Mouse (Mus musculus) CH12F3 (cell line): ENCODE results near the gene Lrrc28.

ENCODE experiments used
- in situ Hi-C: fragments of 300-500 bp; cut with MboI; formaldehyde crosslinking; loops from 2 replicates; pipeline ENCODE4 v1.14.3; 2020; ENCODE audit warnings: low sequenced_read_pairs

Gene Lrrc28

GRCm38 (mm10) chr7:67646131-67646530 lies 1.1 kb upstream of the Lrrc28 start:
- in situ Hi-C loops, result loop anchor here (25.0 kb wide), 1 partner anchor 834 kb away; no protein-coding TSS in a partner anchor

- in situ Hi-C loops, result loop anchor here (25.0 kb wide), 1 partner anchor 833 kb away; no protein-coding TSS in a partner anchor
Measured at GRCm38 (mm10) chr7:67645681-67646014, 580 bp upstream of the Lrrc28 start.

GRCm38 (mm10) chr7:67644291-67644690 lies 777 bp downstream of the Lrrc28 start:
- in situ Hi-C loops, result loop anchor here (25.0 kb wide), 1 partner anchor 832 kb away; no protein-coding TSS in a partner anchor

GRCm38 (mm10) chr7:67642955-67643354 lies 2.1 kb downstream of the Lrrc28 start:
- in situ Hi-C loops, result loop anchor here (25.0 kb wide), 1 partner anchor 831 kb away; no protein-coding TSS in a partner anchor

DNA sequence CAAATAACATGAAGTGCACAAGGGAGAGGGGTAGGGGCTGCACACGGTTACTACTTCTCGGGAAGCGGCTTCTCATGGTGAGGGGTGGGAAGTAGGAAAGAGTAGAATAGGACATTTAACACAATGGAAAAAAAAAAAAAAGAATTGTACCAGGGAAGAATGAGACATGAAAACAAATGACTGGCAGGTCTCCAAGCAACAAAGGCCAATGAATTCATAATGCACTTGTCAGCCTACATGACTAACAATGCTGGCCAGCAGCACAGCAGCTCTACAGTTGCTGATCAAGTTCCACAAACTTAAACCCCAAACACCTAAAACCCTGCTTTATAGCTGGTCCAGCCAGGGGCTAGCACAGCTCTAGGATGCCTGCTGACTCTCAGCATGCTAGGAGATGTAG lies 6.1 kb downstream of the Lrrc28 start:
- in situ Hi-C loops, result loop anchor here (25.0 kb wide), 1 partner anchor 827 kb away; no protein-coding TSS in a partner anchor

- in situ Hi-C loops, result loop anchor here (25.0 kb wide), 1 partner anchor 824 kb away; no protein-coding TSS in a partner anchor
Measured at GRCm38 (mm10) chr7:67636161-67636560, 8.9 kb downstream of the Lrrc28 start.

GRCm38 (mm10) chr7:67634210-67634609 lies 10.9 kb downstream of the Lrrc28 start:
- in situ Hi-C loops, result loop anchor here (25.0 kb wide), 1 partner anchor 822 kb away; no protein-coding TSS in a partner anchor

DNA sequence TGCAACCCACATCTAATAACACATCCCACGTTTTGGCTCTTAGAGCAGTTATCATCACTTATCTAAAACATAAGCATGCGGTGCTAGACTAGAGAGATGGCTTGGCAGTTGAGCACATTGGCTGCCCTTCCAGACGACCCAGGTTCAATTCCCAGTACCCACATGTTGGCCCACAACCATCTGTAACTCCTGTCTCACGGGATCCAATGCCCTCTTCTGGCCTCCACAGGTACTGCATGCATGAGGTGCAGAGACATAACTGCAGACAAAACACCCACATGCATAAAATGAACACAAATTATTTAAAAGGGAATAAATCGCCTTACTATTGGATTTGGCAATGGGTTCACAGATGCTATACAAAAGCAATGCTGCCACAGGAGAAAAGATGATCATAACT lies 12.7 kb downstream of the Lrrc28 start:
- in situ Hi-C loops, result loop anchor here (25.0 kb wide), 1 partner anchor 820 kb away; no protein-coding TSS in a partner anchor

DNA sequence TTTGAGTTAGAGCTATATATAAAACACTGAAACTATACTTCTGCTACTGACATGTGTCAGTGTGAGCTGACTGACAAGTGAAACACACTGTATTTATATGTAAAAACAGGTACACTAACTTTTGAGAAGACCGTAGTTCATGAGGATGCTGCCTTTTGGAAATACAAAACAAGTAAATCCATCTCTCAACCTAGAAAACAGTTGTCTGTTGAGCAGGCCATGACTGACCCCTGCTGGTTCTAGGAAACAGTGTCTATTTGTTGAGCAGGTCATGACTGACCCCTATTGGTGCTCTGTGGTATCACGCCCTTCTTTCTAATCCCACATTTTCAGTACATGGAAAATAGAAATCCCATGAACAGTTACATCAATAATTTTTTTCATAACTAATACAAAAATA lies 14.3 kb downstream of the Lrrc28 start:
- in situ Hi-C loops, result loop anchor here (25.0 kb wide), 1 partner anchor 819 kb away; no protein-coding TSS in a partner anchor

DNA sequence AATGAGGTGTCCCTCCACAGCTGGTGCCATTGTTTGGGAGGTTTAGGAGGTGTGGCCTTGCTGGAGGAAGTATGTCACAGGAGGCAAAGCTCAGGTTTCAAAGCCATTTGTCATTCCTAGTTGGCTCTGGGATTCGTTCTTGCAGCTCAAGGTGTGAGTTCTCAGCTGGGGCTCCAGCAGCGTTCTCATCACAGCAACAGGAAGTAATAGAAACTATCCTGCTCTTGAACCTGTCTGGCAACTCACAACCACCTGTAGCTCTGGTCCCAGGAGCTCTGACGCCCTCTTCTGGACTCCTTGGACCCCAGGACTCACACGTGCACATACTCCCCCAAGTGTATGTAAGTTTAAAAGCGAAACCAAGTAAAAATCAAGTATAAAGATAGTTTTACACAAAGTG lies 15.4 kb downstream of the Lrrc28 start:
- in situ Hi-C loops, result loop anchor here (25.0 kb wide), 1 partner anchor 817 kb away; no protein-coding TSS in a partner anchor

DNA sequence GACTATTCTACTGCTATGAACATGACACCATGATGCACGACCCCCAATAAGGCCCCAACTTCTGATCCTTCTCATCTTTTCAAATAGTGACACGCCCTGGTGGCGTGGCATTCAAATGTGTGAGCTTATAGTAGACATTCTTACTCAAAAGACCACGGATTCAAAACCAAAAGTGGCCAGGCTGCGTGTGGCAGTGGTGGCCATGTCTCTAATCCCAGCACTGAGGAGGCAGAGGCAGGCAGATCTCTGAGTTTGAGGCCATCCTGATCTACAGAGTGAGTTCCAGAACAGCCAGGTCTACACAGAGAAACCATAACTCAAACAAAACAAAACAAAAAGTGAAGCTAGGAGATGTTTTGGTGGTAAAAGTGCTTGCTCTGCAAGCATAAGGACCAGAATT lies 18.4 kb downstream of the Lrrc28 start:
- in situ Hi-C loops, result loop anchor here (25.0 kb wide), 1 partner anchor 814 kb away; no protein-coding TSS in a partner anchor

GRCm38 (mm10) chr7:67622151-67622550 lies 22.9 kb downstream of the Lrrc28 start:
- in situ Hi-C loops, result loop anchor here (5.0 kb wide), 1 partner anchor 385 kb away; no protein-coding TSS in a partner anchor

DNA sequence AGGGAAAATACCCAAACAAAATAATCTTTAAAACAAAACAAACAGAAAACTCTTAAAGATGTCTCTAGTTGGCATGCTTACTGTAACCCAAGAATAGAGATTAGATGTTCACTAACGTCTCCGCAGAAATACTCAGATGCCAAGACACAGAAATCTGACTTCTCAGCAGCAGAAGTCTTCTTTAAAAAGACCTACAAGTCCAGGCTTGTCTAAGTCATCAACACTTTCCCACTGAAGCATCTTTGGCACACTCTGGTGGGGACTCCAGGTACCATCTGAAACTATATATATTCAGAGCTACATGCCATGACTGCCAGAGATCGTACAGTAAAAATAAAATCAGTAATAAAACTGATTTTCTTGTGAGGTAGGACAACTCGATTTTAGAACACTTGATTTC lies 25.2 kb downstream of the Lrrc28 start:
- in situ Hi-C loops, result loop anchor here (5.0 kb wide), 1 partner anchor 383 kb away; no protein-coding TSS in a partner anchor

DNA sequence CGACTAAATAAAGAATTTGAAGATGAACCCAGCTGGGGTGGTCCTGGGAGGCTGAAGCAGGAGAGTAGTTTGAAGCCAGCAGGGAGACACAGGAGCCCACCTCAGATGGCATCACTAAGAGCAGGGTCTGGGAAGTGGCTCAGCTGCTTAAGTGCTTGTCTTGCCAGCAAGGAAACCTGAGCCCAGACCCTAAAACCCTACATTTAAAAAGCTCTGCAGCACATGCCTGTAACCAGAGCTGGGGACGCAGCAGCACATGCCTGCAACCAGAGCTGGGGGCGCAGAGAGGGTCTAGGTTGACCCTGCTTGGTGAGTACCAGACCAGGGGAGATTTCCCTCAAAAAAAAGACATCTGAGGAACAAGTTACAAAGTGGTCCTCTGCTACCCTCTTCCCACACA lies 26.8 kb downstream of the Lrrc28 start:
- in situ Hi-C loops, result no loop called here

DNA sequence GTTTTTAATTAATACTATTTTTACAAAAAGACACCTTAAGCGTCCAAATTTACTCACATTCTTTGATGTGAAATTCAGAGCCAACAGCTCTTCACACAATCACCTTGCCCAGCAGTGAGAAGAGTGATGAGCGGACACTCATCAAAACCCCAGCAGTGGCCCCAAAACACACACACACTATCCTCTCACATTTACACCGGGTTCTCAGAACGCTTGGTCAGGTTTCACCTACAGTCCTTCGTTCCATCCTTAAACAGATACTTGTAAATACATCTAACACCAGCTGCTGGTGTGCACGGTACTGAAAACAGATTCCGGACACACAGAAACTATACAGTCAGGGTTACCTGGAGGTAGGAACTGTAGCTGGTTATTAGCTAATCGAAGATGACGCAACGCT lies 27.4 kb downstream of the Lrrc28 start:
- in situ Hi-C loops, result no loop called here

GRCm38 (mm10) chr7:67616890-67617289 lies 28.2 kb downstream of the Lrrc28 start:
- in situ Hi-C loops, result no loop called here

GRCm38 (mm10) chr7:67614464-67614861 lies 30.6 kb downstream of the Lrrc28 start:
- in situ Hi-C loops, result no loop called here

- in situ Hi-C loops, result no loop called here
Measured at GRCm38 (mm10) chr7:67613795-67614463, 31.1 kb downstream of the Lrrc28 start.

DNA sequence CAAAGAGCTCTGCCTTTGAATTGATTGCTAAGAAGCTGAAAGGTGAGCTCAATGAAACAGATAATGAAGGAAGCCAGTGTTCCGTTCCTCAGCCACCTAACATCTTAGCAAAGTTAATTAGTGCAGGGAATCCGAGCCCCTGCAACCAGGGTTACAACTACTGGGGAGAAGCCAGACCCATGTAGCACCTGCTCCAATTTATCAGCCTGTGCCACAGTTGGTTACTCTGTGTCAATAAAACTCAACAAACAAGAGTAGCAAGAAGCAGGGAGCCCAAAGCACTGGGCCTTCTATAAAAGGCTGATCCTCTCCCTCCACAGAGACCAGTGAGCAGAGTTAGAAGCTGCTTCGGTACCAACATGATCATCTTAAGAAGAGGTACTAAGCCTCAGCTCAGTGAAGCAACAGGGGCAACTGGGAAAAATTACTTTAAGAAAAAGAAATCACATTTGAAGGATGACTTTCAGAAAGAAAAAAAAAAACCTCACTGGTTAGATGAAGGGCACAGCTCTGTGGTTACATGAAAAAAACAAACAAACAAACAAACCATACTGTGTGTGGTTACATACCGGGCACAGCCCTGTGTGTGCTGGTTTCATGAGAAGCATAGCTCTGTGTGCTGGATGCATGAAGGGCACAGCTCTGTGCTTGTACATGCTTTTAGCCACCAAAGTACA lies 36.6 kb downstream of the Lrrc28 start:
- in situ Hi-C loops, result no loop called here

DNA sequence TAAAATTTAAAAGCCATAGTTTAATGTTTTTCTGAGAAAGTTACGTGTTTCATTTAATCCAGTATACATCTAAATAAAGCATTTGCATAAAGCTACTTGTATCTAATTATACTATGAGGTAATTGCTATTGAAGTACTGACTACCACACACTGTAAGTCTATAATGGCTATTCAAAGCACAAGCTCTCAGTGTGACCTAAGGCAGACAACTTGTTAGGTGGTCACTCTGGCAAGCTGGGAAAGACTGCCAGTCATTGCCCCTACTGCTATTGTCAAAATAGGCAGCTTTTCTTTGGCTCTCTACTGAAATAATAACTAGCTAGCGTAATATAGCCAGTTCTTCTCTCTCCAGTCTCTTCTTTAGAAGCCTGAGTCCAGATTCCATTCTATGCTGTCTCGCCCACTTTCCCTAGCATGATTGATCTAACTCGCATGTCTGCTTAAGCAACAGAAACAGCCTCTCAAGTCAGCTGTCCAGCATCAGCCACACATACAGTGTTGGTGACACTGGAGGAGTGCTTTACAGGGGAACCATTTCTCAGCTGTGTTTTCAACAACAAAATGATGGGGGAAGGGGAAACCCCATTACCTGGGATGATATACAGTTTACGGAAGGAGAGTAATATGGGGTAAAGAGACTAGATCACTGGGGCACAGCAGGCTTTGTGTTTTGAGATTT lies 37.3 kb downstream of the Lrrc28 start:
- in situ Hi-C loops, result no loop called here

DNA sequence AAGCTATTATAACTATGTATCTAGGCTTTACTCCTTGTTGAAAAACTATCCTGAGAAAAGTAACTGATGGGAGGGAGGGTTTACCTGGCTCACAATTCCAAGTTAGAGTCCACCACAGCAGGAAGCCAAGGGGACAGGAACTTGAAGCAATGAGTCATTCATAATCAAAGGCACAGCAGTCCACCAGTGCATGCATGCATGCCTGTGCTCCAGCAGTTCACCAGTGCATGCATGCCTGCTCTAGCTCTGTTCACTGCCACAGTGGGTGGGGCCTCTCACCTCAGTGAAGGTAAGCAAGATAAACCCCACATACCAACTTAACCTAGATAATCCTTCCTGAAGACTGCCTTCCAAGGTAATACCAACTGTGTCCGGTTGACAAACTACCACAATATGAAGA lies 38.8 kb downstream of the Lrrc28 start:
- in situ Hi-C loops, result no loop called here
